Mouse (Mus musculus): ENCODE measurements around the gene Btn2a2.

- no peak for TF ChIP-seq POLR2A (IDR thresholded peaks at IDR 0.05; ENCODE audit: low read depth, low read length)
- TF ChIP-seq CTCF (conservative IDR thresholded peaks at IDR 0.05; ENCODE audit: insufficient read depth, insufficient read length, low read depth, low read length), result no peak
These were observed 53.0 kb downstream of the Btn2a2 start for GRCm38 (mm10) chr13:23435676-23436075.
